Mouse (Mus musculus) T-helper 1 cell (primary cell): Measurements from ENCODE around the gene Ccdc33.

Experiments
- in situ Hi-C: fragments of 300-600 bp; cut with MboI, MseI; formaldehyde crosslinking; loops from one replicate; pipeline ENCODE4 v1.15.1; 2025; ENCODE audit warnings: high pct_unique_total_duplicates

Ccdc33 gene

DNA sequence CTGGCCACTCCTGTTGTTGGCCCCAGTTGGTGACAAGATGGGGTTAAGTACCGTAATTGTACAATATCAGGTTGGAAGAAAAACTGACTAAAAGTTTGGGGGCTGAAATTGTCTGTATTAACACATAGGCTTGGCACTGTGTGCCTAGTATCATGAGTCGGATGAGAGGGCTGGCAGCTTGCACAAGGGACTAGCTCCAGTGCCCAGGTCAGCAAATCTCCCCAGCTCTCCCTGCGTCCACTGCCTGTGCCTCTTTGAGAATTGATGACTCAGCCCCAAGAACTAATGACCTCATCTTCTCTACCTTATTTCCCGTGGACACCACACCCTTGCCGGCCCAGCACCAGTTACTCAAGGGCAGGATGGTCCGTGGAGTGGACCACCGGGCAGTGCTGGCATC, 68.8 kb downstream of the Ccdc33 start:
- in situ Hi-C loops: no loop called here

DNA sequence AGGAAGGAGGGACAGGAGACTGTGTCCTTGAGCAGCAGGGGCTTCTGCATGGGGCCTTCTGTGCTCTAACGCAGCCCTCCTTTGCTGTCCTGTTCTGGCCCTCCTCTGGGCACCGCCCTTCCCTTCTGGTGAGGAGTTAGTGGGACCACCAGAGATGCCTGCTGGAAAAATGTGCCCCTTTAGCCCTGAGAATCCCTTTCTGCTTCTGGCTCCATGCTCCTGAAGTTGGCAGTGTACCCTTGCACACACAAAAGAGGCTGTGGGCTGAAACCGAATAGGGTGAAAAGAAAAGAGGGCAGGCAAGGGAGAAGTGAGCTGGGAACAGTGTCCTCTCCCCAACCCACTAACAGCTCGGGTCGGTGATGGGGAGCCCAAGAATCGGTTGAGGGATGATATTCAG, 69.4 kb downstream of the Ccdc33 start:
- in situ Hi-C loops: no loop called here

DNA sequence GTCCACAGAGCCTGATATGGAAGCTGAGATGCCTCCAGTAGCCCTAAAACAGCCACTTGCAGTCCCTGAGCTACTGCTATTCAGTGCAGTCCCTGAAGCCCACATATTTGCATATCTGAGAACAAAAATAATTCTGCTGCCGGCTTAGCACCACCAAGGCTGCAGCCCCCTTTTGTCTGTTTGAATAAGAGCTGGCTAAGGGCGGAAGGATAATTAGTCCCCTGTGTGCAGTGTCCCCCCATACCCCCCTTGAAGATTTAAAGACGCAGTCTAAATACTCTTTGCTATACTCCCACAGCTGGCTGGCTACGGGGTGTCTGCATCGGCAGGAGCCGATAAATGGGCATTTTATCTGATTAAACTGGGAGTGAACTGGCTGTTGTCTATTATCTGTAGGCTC, 70.0 kb downstream of the Ccdc33 start:
- in situ Hi-C loops: no loop called here

DNA sequence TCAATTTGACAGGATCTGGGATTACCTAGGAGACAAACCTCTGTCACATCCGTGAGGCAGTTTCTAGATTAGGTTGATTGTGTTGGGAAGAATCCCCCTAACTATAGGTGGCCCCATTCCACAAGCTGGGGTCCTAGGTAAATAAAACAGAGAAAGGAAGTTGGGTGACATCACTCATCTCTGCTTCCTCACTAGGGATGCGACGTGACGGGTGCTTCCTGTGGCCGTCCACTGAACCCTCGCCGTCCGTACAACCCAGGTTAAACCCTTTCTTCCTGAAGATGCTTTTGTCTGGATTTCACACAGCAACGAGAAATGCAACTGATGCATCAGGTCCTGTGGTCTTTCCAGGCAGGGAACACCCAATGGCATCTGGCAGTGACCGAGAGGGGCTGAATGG, 71.6 kb downstream of the Ccdc33 start:
- in situ Hi-C loops: no loop called here

DNA sequence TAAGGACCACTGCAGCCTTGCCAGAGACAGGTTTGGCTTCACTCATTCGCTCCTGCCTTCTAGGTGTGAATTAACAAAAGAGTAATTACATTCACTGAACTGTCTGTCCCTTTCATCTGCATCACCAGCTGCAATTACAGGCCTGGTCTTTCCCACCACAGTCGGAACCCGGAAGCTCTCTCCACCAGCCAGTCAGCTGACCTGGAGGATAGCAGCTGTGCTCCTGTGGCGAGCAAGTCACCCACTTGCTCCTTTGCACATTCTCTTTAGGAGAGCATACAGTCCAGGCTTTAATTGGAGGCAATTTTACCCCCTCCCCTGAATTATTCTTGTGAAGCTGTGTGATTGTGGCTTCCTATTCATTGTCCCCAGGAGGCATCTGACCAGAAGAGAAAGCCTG, 73.0 kb downstream of the Ccdc33 start:
- in situ Hi-C loops: no loop called here

DNA sequence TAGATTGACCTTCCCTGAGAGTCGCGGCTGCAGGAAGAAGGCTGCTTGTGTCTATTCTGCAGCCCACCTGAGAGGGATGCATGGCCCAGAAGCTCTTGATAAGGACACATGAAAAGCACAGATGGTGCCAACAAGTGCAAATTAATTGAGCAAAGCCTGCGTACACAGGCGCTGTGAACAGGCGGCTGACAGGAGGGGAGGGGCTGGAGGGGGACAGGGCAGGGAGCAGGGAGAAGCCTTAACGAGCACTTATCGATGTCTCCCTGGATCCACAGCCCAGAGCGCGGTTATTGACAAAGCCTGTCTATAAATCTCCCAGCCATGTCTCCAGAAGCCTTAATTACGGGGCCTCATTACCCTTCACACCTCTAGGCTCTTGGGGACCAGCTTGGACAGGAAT, 73.8 kb downstream of the Ccdc33 start:
- in situ Hi-C loops: no loop called here

DNA sequence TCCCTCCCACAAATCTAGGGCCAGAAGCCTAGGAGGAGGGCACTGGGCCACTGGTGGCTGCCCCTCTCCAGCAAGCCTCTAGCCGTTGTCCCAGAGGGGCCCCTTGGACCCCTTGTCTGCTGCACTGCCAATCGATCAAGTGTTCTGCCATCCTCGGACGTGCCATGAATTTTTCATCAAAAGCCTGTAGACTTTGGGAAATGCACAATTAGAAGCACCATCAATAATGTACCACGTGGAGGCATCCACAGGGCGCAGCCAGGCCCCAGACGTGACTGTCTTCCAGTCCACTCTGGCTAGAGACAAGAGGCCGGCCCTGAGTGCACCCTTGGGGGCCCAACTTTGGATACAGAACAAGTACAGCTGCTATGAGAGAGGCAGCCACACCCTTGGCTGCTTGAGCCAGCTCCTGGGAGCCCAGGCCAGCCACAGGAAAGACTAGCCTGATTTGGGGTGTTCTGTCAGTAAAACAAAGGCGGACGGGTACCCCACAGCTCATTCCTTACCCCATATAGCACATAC, 75.1 kb downstream of the Ccdc33 start:
- in situ Hi-C loops: no loop called here

DNA sequence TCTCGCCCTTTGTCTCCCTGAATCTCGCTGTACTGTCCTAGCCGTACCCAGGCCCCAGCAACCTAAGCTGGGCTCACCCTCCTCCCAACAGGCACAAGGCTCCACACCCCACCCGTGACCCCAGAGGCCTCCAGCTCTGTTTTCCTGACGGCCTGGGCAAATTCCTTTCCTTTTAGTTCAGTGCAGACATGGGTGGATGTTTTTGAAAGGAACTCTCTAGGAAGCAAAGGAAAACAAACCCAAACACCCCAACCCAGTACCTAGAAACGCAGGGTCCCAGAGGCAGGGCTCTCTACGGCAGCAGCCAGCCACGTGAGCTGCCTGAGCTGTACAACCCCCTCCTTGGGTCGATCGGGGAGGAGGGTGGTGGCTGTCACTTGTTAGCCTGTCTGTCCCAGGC, 76.2 kb downstream of the Ccdc33 start:
- in situ Hi-C loops: no loop called here

DNA sequence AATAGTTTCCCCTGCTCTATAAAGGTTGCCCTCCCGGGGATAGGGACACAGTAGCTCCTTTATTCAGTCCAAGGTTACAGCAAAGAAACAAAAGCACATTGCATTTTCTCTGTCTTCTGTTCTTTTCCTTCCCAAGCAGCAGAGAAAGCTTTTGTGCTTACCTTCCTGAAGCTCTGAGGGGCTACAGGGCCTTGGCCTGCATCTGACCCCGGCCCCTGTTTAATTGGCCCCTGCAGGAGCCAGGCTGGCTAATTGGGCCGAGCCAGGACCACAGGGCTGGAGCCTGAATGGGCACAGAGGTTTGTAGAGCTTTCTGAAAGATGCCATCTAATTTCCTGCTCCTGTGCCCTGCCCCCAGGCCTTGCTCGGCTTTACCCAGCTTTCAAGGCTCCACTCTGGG, 77.6 kb downstream of the Ccdc33 start:
- in situ Hi-C loops: no loop called here

DNA sequence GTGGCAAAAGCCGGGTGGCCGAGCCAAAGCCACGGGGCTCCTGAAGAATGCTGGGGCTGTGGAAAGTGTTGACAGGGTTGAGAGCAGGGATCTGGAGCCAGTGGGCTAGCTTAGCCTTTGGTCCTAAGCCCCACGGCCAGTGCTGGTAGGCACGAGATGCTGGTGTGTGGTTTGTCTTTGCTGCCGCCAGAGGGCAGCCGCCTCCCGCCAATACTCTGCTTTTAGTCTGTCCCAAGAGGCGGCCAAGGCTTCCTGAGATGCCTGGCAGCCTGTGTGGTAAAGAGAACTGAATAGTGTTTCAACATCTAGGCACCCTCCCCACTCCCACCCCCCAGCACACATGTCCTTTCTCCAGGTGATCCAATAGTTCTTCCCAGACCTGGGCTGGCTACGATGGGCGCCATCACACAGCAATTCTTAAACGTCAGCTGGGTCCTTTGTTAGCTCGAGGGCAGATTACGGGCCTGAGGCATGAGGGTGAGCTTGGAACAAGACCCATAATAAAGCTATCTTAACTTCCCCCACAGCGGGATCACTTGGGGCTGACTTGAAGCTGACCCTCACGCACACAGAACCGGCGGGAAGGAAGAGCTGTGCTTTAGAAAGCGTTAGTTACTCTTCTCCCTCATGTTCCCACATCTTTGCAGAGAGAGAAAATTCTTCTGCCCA, 80.0 kb downstream of the Ccdc33 start:
- in situ Hi-C loops: loop anchor here (5.0 kb wide), 1 partner anchor 164 kb away; the partner anchor contains the start of genes Islr and Islr2

DNA sequence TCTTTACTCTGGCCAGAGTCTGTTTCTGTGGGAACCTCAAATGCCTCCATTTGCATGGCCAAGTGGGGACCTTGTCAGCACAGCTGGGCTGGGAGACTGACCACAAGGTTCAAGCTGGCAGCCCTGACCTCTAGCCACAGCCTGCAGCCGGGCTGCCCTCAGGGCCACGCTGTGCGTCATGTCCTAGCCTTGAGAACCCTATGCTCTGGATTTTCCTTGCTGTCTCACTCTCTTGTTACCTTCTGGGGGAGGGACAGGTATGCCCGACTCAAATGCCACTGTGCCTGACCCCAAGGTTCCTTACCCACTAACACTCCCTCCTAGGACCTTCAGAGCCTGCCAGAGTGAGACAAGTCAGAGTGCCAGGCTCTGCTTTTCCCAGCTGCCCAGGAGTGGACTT, 81.7 kb downstream of the Ccdc33 start:
- in situ Hi-C loops: loop anchor here (5.0 kb wide), 1 partner anchor 165 kb away; the partner anchor contains the start of genes Islr and Islr2

DNA sequence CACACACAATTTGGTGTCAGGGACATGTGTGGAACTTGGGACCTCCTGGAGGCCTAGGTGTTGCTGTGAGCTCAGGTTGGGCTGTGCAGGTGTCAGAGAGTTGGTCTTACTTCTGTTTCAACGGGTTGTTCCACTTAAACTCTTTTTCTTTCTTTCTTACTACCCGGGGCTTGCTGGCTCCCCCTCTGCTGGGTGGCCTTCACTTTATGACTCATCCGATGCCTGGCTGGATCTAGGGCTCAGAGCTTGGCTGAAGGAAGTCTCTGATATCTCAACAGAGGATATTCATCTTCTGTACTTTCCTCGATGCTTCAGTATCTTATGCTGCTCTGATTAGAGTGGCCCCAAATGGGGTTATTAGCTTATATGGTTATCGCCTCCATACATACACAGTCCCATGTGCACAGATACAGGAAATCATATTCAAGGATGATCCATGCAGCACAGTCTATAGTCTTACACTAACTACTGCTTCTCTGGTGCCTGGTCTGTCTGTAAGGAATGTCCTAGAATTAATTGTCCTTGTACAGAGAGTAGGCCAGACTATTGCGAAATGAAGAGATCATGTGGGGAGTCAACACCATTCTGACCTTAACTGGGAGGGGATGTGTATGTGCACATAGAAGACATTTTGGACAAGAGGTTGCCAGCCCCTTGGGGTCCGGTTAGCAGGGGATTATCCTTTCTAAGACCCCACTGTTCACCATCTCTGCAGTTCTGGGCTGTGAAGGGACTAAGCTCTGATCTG, 82.5 kb downstream of the Ccdc33 start:
- in situ Hi-C loops: loop anchor here (5.0 kb wide), 1 partner anchor 166 kb away; the partner anchor contains the start of genes Islr and Islr2

DNA sequence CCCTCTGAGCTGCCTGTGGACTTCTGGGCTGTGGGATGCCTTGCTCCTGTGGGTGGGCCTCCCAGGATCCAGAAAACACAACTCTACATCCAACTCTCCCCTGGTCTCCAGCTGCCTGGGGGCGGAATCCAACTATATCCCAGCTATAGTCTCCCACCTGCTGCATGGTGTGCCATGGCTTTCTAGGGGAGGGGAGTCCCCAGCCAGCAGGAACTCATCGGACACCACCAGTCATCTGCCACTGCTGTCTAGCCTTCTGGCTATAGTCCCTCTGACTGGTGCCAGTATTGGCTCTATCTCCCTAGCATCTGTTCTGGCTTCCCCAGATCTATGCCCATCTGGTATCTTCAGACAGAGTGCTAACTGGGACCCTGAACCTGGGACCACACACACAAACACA, 83.1 kb downstream of the Ccdc33 start:
- in situ Hi-C loops: loop anchor here (5.0 kb wide), 1 partner anchor 167 kb away; the partner anchor contains the start of genes Islr and Islr2

DNA sequence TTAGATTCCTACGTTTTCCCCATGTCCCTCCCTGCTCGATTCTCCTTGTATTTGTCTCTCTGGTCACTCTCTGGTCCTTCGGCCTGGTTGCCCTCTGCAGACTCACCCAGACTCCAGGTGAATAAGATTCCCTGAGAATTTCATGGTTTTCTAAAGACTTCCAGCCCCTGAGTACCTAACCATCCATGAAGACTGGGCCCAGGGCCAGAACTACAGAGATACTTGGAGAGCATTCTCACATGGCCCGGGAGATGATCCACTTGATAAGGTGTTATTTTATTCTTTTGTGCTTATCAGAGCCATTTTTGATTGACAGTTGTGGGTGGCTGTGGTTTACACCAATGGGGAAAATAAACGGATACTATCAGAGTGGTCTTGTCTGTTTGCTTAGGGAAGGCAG, 86.7 kb downstream of the Ccdc33 start:
- in situ Hi-C loops: no loop called here

DNA sequence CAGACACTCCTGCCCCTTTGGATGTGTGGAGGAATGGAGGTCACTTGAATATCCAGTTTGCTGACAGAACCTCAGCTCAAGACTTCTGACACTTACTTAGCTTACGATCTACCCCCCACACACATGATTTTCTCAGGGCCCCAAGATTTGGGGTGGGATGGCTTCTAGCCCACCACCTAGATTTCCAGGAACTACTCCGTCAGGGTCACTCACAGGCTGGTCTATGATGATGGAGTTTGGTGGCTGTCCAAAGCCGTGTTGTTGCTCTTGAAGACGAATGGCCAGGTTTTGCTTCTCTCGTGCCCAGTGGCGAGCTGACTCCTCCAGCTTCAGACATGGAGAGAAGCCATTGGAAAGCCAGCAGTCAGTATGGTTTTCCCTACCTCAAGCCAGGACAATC, 89.0 kb downstream of the Ccdc33 start:
- in situ Hi-C loops: no loop called here

DNA sequence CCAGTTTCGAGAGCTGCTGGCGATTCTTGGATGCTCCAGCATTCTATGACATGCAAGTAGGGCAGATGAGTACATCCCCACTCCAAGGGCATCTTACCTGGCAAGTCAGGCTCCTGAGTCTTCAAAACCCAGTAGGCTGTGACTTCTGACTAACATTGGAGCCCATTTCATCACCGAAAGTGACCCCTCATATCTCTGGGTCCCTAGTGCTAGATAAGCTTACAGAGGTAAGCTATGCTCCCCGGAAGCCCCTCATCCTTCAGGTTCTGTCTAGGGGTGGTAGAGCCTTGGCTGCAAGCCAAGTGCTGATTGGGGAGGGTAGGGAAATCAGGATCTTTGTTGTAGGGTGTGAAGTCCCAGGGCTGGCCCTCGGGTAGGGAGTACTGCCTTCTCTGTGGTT, 89.8 kb downstream of the Ccdc33 start:
- in situ Hi-C loops: no loop called here

DNA sequence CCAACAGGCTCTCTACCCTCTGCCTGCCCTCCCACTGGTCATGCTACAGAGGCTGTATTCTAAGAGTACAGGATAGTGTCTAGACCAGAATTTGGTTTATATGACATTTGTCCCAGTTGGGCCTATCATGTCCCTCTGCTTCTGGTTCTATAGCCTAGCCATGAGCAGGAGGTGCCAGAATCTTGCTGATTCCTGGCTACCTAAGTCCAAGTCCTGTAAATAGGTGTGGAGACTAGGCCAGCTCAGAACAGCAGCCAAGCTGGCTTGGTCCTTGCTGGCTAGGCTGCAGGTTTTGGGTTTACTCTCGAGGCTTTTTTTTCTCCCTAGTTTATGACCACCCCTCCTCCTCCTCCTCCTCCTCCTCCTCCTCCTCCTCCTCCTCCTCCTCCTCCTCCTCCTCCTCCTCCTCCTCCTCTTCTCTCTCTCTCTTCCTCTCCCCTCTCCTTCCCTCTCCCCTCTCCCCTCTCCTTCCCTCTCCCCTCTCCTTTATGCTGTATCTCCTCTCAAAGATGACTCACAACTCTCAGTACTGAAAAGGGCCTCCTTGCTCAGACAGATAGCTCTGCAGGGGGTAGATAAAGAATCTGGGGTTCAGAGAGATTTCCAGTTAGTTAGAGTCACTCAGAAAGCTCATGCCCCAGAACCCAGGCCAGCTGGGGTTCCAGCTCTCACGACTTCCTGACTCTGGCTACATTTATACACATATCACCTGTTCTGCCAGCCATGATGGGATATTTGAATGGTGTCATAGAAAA, 91.0 kb downstream of the Ccdc33 start:
- in situ Hi-C loops: no loop called here

DNA sequence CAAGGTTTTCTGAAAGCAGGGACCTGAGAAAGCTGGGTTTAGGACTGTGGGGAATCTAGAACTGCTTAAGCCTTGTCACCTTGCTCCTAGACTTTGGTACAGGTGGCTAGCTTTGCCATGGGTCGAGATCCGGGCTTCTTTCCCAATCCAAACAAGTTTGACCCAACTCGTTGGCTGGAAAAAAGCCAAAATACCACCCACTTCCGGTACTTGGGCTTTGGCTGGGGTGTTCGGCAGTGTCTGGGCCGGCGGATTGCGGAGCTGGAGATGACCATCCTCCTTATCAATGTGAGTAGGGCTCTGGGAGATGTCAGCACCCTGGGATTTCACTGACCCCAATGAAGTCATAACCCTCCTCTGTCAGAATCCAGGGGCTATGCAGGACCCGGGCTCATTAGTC, 92.6 kb downstream of the Ccdc33 start:
- in situ Hi-C loops: no loop called here

DNA sequence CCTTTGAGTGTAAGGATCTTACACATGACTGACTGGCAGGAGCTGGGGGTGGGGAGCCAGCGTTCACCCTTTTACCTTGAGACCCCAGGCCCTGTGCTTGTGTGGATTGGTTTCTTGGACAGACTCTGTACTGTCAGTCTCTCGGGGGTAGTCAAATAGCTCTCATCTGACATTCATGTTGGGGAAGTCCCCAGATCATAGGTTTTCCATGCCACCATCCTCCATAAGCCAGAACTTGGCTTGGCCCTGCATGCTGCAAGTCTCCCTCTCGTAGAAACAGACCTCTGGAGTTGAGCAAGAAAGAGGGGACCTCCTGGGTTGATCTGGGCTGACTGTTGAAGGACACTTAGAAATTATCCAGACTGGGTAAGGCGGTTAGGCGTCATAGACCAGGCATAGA, 100.2 kb downstream of the Ccdc33 start:
- in situ Hi-C loops: no loop called here

DNA sequence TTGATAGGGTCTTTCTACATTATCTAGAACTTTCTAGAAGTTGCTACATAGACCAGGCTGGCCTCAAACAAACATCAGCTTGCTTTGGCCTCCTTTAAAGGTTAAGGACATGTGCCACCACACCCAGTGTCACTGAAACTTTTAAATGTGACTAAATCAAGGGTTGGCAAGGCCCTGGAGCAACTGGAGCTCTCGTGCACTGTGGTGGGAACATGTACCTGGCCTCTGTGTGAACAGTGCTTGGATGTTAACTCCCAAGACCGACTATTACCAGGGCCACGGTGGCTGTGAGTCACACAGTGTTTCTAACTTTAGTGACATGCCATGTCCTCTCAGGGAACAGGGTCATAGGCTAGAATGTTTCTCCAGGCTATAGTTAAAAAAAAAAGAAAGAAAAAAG, 101.7 kb downstream of the Ccdc33 start:
- in situ Hi-C loops: no loop called here

DNA sequence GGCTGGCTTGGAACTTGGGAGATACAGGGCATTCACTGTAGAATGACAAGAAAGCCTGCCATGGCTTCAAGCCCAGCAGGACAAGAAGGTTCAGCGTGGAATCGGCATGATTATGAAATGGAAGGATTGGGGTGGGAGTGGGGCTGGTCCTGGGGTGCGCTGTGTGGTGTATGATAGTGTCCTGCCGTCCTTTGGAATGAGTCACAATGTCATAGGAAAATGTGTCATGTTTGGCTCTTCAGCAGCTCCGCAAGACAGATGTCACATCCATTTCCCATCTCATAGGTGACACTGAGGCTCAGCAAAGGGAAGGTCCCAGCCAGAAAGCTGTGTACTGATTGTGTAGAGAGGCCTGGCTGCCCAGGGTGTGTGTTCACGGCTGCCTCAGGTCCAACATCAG, 102.8 kb downstream of the Ccdc33 start:
- in situ Hi-C loops: no loop called here
